Mouse (Mus musculus) C2C12 (cell line): ENCODE measurements around the gene Trim10. TPM values are rescaled to one million over a fixed set of nuclear protein-coding genes. Genes with fewer than 3 reads are reported as not detected.
"Not testable (repeated sequence)": the region's sequence is repeated elsewhere in the genome, so short reads cannot be mapped to it uniquely, and the experiment has no call there.

Source experiments
- H3K27me3 ChIP-seq: one replicate; pipeline ENCODE4 v1.6.1; 2011; ENCODE audit not compliant: control insufficient read depth, insufficient read depth, insufficient read length
- H3K36me3 ChIP-seq: one replicate; pipeline ENCODE4 v1.6.1; 2011; ENCODE audit not compliant: control insufficient read depth, insufficient read depth
- H3K4me3 ChIP-seq: one replicate; pipeline ENCODE4 v1.5.1; 2011; ENCODE audit warnings: mild to moderate bottlenecking, control low read depth; ENCODE audit not compliant: poor library complexity, insufficient read depth, severe bottlenecking
- H3K79me2 ChIP-seq: one replicate; pipeline ENCODE4 v1.6.1; 2011; ENCODE audit not compliant: control insufficient read depth, insufficient read depth
- H3K79me3 ChIP-seq: one replicate; pipeline ENCODE4 v1.6.1; 2011; ENCODE audit warnings: low read depth, control low read depth
- H3ac ChIP-seq: one replicate; pipeline ENCODE3; 2011; ENCODE audit warnings: low read depth; ENCODE audit not compliant: control insufficient read depth, insufficient read length
- CEBPB ChIP-seq: IDR thresholded peaks from one replicate; pipeline ENCODE4 v1.6.1; 2011; ENCODE audit warnings: low read depth, mild to moderate bottlenecking, control low read depth, moderate library complexity
- CTCF ChIP-seq: IDR thresholded peaks from one replicate; pipeline ENCODE4 v1.5.1; 2011; ENCODE audit not compliant: control insufficient read depth, insufficient read depth, insufficient read length
- FOSL1 ChIP-seq: IDR thresholded peaks from one replicate; pipeline ENCODE4 v1.8.0; 2011; ENCODE audit warnings: mild to moderate bottlenecking, low read length; ENCODE audit not compliant: poor library complexity, insufficient read depth, severe bottlenecking
- MAX ChIP-seq: IDR thresholded peaks from one replicate; pipeline ENCODE4 v1.6.1; 2011; ENCODE audit warnings: mild to moderate bottlenecking, control low read depth
- MYOD1 ChIP-seq: IDR thresholded peaks from one replicate; pipeline ENCODE4 v1.6.1; 2011; ENCODE audit warnings: low read depth; ENCODE audit not compliant: control insufficient read depth, insufficient read length
- MYOG ChIP-seq: IDR thresholded peaks from one replicate; pipeline ENCODE4 v1.6.1; 2011; ENCODE audit not compliant: control insufficient read depth, insufficient read length; ENCODE audit errors: extremely low read depth
- USF1 ChIP-seq: IDR thresholded peaks from one replicate; pipeline ENCODE4 v1.6.1; 2011; ENCODE audit warnings: low read depth, mild to moderate bottlenecking, control low read depth, moderate library complexity
- long read RNA-seq, 2 experiments: library from polyadenylated mRNA; unstranded; transcript quantifications; one replicate each; pipeline ENCODE4 v2.0.0; 2019 to 2020
- polyA plus RNA-seq: library from polyadenylated mRNA; unstranded; fragments of >200 nt; fragmentation: generic; extraction: Trizol; gene quantifications from one replicate; pipeline ENCODE4 v1.2.1, GENCODE M21; 2012; ENCODE audit warnings: missing spikeins

Gene Trim10
- not detected for polyA plus RNA-seq
- long read RNA-seq, experiment 1: 0 reads
- long read RNA-seq, experiment 2: 0 reads

- H3K79me3 ChIP-seq: no peaks in the 10 kb centered on the region
- peaks cover 14% of the 10 kb centered on the region for H3K27me3 ChIP-seq
- H3ac ChIP-seq: no peak within 1 kb of the TSS
- H3K79me2 ChIP-seq: no peaks in the 10 kb centered on the region
- H3K4me3 ChIP-seq: no peak within 1 kb of the TSS
- TF ChIP-seq MAX (no peak), CTCF (no peak), CEBPB (no peak), MYOG (no peak), FOSL1 (no peak), USF1 (no peak), MYOD1 (no peak)
- H3K36me3 ChIP-seq: no peaks in the 10 kb centered on the region
Measured at GRCm38 (mm10) chr17:36869284-36869954, at the start of gene Trim10. Trim10 (plus strand) TSS chr17:36869574.

DNA sequence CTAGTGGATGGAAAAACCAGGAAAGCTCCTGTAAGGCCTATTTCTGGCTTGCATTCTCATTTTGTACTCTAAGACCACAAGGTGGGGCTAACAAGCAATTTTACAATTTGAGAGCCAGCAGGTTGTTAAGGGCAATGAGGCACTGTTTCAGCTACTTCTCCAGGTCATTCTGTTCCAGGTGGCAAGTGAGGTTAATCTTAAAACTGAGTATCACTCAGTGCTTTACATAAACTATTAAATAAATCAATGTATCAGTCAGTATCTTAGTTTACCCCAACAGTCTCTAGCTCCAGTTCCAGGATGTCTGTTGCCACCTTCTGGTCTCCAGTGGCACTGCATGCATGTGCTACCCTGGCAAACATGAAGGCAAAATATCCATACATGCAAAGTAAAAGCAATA is 45.4 kb upstream of the Trim10 start:
- H3K36me3 ChIP-seq: no peaks in the 10 kb centered on the region
- no peak overlapping the region for H3K4me3 ChIP-seq
- H3K79me3 ChIP-seq: no peaks in the 10 kb centered on the region
- H3ac ChIP-seq: no peak overlapping the region
- H3K27me3 ChIP-seq: peaks cover 14% of the 10 kb centered on the region
- TF ChIP-seq FOSL1: no peak
- no peak for TF ChIP-seq MYOD1
- TF ChIP-seq CEBPB: no peak
- H3K79me2 ChIP-seq: no peaks in the 10 kb centered on the region

DNA sequence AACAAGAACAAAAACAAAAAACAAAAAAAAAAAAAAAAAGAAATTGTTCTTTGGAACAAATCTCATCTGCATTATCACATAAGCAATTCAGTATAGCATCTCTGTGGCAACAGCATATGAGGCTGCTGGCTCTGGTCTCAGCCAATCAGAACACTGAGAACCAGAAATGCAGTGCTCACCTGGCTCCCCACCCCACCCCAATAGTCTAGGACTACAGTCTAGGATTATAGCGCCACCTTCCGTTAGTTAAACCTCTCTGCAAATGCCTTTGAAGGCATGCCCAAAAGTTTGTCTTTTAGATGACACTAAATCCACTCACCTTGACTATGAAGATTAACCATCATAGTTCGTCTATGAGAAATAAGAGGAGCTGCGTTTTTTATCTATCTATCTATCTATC is 43.8 kb upstream of the Trim10 start:
- Histone ChIP-seq H3K79me3 (no peaks in the 10 kb centered on the region), H3K4me3 (no peak overlapping the region), H3K79me2 (no peaks in the 10 kb centered on the region), H3ac (no peak overlapping the region), H3K27me3 (peaks cover 14% of the 10 kb centered on the region), H3K36me3 (no peaks in the 10 kb centered on the region)
- no peak for TF ChIP-seq MAX
- no peak for TF ChIP-seq FOSL1

DNA sequence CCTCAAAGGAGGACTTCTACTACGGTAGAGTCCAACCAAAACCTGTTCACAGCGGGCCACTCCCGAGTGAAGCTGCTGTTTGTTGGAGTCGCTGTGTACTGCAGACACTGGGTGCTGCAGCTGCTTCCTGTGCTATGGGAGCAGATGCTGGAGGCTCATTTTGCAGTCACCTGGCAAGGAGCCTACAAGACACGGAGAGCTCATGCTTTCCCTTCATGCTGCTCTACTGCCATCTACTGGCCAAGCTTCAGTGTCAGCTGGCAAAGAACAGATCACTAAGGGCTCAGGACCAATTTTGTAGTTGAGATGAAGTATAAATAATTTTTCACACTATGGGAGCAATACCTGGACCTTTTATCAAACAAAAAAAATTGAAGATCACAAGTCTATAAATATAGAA is 43.4 kb upstream of the Trim10 start:
- not testable (repeated sequence) for H3K79me2 ChIP-seq, H3K36me3 ChIP-seq, H3K4me3 ChIP-seq, H3ac ChIP-seq, H3K79me3 ChIP-seq
- TF ChIP-seq CTCF (peak; percentile 37), MAX (peak; percentile 43)
- peaks cover 14% of the 10 kb centered on the region for H3K27me3 ChIP-seq

DNA sequence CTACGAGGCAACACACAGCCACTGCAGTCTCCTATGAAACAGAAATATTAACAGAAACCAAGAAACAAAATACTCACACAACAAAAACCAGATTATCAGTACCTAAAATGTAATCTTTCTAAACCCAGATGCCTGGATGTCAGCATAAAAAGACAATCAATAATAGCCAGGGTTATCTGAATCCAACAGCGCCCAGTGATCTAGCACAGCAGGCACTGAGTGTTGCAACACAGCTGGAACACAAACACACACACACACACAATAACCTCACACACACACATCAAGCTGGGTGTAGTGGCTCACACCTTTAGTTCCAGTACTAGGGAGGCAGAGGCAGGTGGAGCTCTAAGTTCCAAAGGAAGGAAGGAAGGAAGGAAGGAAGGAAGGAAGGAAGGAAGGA is 40.9 kb upstream of the Trim10 start:
- H3K27me3 ChIP-seq: peaks cover 14% of the 10 kb centered on the region
- no peak overlapping the region for H3ac ChIP-seq
- no peaks in the 10 kb centered on the region for H3K79me3 ChIP-seq
- TF ChIP-seq USF1: no peak
- no peak for TF ChIP-seq MYOD1
- no peak for TF ChIP-seq CEBPB
- TF ChIP-seq CTCF: no peak
- TF ChIP-seq MAX: no peak
- TF ChIP-seq FOSL1: no peak
- no peak for TF ChIP-seq MYOG
- no peak overlapping the region for H3K4me3 ChIP-seq
- H3K79me2 ChIP-seq: no peaks in the 10 kb centered on the region
- no peaks in the 10 kb centered on the region for H3K36me3 ChIP-seq

- H3K36me3 ChIP-seq: no peaks in the 10 kb centered on the region
- H3K79me3 ChIP-seq: no peaks in the 10 kb centered on the region
- TF ChIP-seq FOSL1: no peak
- TF ChIP-seq USF1: no peak
- TF ChIP-seq CEBPB: no peak
- TF ChIP-seq MAX: no peak
- TF ChIP-seq MYOD1: no peak
- TF ChIP-seq MYOG: no peak
- TF ChIP-seq CTCF: no peak
- no peaks in the 10 kb centered on the region for H3K79me2 ChIP-seq
- H3K27me3 ChIP-seq: peaks cover 17% of the 10 kb centered on the region
- no peak overlapping the region for H3ac ChIP-seq
- H3K4me3 ChIP-seq: no peak overlapping the region
Measured at GRCm38 (mm10) chr17:36830470-36830869, 38.9 kb upstream of the Trim10 start.
